Mouse (Mus musculus) liver, adult 10 weeks (tissue): Measurements from ENCODE around the gene Ndufa4l2. TPM values are rescaled to one million over a fixed set of nuclear protein-coding genes. Genes with fewer than 3 reads are reported as not detected.

Experiments
- polyA plus RNA-seq: library from polyadenylated mRNA; stranded (reverse); fragments of 350-450 nt; fragmentation: Illumina TruSeq; extraction: RNeasy Lipid Tissue Mini Kit (QIAGEN cat#74804); gene quantifications from one replicate; pipeline ENCODE4 v1.2.3, GENCODE M21; 2014; ENCODE audit warnings: low read depth, low replicate concordance

Ndufa4l2 gene
- polyA plus RNA-seq, result not detected

DNA sequence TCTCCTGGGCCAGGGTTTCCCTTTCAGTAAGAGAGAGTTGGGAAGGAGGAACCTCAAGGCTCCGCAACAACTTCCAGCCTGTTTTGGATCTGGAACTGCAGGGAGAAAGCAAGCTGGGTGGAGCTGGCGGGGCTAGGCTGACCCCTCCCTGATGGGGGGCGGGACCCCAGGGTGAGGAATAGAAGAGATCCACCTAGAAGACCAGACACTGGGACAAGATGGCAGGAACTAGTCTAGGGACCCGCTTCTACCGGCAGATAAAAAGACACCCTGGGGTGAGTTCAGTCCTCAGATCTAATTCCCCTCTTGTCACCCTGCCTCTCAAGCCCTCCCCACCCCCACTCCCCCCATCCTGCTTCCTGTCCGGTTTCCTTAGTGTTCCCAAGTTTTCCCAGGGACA lies at the start of gene Ndufa4l2:
Gene Ndufa4l2, plus strand, starts transcription at position 204 of the 400 bp plus-strand sequence.

DNA sequence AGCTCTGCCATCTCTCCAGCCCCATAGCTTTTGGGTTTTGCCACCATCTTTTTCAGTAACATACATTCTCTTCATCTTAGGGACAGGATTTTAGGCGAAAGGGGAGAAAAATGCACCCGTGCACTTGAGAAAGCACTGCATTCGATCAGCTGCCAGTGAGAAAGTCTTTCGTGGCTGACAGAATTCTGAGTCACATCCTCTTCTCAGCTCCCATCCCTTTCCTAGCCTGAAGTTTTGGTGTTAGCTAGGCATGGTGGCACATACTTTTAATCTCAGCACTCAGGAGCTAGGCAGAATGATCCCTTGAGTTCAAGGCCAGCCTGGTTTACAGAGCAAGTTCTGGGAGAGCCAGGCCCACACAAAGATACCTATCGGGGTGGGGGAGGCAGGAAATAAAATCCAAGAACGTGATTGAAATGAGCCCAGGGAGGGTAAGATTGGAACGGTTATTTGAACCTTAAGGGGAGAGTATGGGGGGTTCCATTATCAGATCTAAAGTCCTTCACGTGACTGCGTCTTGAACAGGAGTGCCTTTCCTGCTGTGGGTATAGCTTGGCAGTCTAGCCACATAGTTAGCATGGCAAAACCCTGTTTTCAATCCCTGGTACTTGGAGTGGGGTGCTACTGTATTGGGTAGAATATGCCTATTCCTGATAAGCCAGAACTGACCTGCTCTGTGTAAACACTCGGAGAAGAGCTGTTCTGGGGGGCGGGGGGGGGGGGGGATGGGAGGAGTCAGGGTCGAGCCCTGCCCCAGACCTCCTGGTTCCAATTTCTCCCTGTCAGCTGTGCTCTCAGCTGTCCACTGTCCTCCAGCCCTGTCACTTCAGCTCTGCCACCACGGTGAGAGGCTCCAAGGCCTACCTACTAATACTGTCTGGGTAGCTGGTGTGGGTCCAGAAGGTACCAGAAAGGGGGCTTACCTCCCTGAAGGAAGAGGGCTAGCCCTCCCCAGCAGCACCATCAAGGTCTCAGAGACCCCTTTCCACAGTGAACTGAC lies 13.6 kb upstream of the Ndufa4l2 start, which contains the start of gene Stac3:
Gene Stac3, plus strand, starts transcription at position 793 of the 1,000 bp plus-strand sequence.

DNA sequence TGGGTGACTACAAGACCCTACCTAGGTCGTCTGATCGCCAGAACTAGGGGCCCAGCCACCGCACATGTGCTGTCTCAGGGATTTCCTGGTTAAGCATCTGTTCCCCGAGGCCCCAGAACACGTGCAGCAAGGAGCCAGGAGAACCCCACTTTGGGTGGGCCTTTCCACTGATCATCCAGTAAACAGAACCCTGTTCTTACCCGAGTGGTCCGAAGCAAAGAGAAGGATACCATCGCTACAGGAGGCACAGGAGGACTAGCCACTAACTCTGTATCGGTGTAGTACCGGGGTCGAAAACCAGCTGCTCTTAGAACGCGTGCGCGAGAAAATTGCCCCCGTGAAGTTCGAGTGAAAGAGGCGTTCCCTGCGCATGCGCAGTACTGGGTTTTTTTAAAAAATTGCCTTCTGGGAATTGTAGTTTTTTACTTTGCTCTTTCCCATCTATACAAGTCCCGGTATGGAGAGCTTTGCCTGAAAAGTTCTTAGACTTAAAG lies 7.4 kb downstream of the Ndufa4l2 start, which contains the start of gene Shmt2:
Gene Shmt2, minus strand, starts transcription at position 357 of the 494 bp plus-strand sequence.

DNA sequence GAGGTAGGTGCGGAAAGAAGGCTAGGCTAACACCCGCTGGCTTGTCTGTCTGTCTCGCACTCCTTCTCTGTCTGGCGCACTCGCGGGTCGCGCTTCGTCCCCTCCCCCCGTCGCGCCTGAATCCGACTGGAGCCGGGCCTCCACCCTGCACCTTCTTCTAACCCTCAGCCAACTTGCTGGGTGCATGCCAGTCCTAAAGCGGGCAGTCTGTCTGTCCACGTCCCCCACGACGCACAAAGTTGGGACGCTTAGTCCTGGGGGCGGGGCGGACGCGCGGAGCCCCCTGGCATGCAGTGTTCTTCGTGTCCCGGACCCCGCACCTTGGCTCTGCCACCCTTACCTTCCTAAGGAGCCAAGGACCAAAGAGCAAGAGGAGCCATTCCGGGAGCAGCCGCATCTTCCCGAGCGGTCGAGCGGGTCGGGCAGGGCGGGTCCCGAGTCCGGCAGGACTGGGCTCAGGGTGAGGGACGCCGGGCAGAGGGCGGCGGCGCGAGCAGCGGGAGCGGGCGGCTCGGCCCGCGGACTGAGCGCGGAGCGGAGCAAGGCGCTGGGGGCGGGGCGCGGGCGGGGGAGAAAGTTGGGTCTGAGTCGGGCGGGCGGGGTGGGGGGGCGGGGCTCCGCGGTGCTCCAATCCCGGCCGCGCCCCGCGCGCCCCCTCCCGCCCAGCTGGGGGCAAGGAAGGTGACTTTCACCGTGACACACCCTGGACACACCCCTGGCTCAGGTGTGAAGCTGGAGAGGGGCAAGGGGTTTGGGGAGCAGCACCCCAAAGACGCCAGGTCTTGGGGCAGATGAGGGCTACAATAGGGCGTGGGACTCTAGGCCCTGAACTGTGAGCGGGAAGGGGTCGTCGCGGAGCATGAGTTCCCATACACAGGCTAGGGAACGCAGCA lies 19.5 kb downstream of the Ndufa4l2 start, which contains the start of gene Nxph4:
Gene Nxph4, minus strand, starts transcription at position 524 of the 893 bp plus-strand sequence.

Other genes with a start within 250 kb of the Ndufa4l2 start
- 20.1 TPM for gene Dctn2, start 248.6 kb upstream of the Ndufa4l2 start, polyA plus RNA-seq
- 1.9 TPM for gene Mbd6, start 225.9 kb upstream of the Ndufa4l2 start, polyA plus RNA-seq
- gene Mars, start 203.2 kb upstream of the Ndufa4l2 start, polyA plus RNA-seq, result 13.9 TPM
- 0.29 TPM for gene Arhgap9, start 193.0 kb upstream of the Ndufa4l2 start, polyA plus RNA-seq
- gene Gli1, start 173.0 kb upstream of the Ndufa4l2 start, polyA plus RNA-seq, result not detected
- gene Inhbe, start 160.6 kb upstream of the Ndufa4l2 start, polyA plus RNA-seq, result 8.0 TPM
- gene Inhbc, start 144.5 kb upstream of the Ndufa4l2 start, polyA plus RNA-seq, result 29.8 TPM
- gene R3hdm2, start 134.6 kb upstream of the Ndufa4l2 start, polyA plus RNA-seq, result 121 TPM
- gene Stac3, start 13.3 kb upstream of the Ndufa4l2 start, polyA plus RNA-seq, result not detected
- 22.0 TPM for gene Shmt2, start 7.5 kb downstream of the Ndufa4l2 start, polyA plus RNA-seq
- gene Nxph4, start 19.6 kb downstream of the Ndufa4l2 start, polyA plus RNA-seq, result not detected
- 30.4 TPM for gene Lrp1, start 106.2 kb downstream of the Ndufa4l2 start, polyA plus RNA-seq
- gene Stat6, start 128.0 kb downstream of the Ndufa4l2 start, polyA plus RNA-seq, result 15.3 TPM
- gene Nemp1, start 151.9 kb downstream of the Ndufa4l2 start, polyA plus RNA-seq, result 4.2 TPM
- 1.2 TPM for gene Nab2, start 153.6 kb downstream of the Ndufa4l2 start, polyA plus RNA-seq
- gene Myo1a, start 190.2 kb downstream of the Ndufa4l2 start, polyA plus RNA-seq, result not detected
- not detected for gene Tac2, start 209.5 kb downstream of the Ndufa4l2 start, polyA plus RNA-seq
- gene Zbtb39, start 224.6 kb downstream of the Ndufa4l2 start, polyA plus RNA-seq, result 3.2 TPM
- gene Gpr182, start 236.8 kb downstream of the Ndufa4l2 start, polyA plus RNA-seq, result 4.1 TPM
- gene Rdh1, start 244.8 kb downstream of the Ndufa4l2 start, polyA plus RNA-seq, result 0.48 TPM
- 0.74 TPM for gene Rdh16f1, start 244.8 kb downstream of the Ndufa4l2 start, polyA plus RNA-seq